Mouse (Mus musculus): ENCODE data around the gene Gm49325.

Gm49325 gene

DNA sequence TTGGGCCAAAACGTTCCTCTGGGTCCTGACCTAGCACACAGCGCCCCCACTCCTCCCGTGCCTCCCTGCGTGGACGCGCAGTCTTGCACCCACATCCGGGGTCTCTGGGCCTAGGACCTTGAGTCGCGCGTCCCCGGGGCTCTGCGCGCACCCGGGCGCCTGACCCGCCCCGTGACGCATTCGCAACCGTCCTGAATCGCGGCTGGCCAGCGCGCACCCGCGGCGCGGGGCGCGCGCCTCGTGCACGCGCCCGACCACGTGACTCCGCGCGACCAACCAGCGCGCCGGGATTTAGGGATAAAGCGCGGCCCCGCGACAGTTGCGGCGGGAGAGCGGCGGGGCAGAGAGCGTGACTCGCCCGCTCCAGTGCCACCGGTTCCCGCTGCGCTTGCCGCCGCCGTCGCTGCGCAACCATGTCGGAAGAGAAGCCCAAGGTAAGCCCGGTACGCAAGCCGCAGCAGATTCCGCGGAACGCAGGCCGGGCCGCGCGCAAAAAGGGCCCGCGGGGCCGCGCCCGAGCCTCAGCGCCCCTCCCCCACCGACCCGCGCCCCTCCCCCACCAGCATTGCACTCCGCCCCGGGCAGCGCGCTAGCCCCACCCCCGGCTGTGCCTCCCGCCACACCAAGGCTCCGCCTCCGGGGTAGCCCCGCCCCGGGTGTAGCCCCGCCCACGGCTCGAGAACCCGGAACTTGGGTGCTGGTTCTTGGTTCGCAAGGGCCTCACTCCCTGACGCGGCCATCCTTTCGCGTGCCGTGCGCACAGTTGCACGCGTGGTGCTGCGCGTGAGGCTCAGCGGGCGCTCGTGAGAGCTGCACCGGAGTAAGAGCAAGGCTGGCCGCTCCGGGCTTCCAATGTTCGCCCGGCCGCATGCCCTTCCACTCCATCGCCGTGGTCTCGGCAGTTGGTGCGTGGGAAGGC is at the start of gene Gm49325, which contains the start of gene Sumo3:
Gm49325 (plus strand) TSS at position 290 of the 919 bp plus-strand sequence.
Sumo3 (plus strand) TSS at position 190 of the 919 bp plus-strand sequence.
- DNase-seq (ENCODE audit: low spot score in 2 of 2) = peak; percentile 99

DNA sequence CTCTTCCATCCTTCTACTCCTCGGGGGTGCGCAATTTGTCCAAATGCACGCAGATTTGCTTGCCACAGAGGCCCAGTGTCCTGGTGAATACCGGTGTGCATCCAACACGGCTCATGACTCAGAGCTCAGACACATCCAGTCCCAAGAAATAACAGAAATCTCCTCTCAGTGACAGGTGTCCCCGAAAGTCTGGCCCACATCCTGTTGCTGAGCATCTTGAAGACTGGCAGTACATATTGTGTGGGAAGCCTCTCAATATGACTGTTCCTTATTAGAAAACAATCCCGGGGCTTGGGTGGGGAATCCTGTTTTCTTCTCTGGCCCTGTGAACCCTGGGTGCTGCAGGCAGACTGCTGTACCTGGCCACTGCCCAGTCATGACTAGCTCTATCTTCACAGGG is 49.4 kb upstream of the Gm49325 start:
- no peak for DNase-seq (ENCODE audit: low spot score in 2 of 2)

DNA sequence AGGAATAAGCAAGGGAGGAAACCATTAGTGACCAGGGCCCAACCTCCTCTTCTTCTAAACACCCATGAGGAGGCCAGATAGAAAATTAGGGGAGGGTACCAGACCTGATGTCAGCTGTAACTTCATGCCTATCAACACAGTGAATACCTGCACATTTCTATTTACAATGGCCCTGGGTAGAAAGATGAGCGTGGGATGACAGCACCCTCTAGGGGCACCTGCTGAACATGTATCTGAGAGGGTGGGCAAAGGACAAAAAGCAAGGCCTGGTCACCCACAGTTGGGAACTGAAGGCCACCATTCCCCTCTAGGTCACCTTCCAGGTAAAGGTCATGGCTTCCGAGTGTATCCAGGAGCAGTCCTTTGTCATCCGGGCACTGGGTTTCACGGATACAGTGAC is 48.4 kb upstream of the Gm49325 start:
- no peak for DNase-seq (ENCODE audit: low spot score in 2 of 2)

DNA sequence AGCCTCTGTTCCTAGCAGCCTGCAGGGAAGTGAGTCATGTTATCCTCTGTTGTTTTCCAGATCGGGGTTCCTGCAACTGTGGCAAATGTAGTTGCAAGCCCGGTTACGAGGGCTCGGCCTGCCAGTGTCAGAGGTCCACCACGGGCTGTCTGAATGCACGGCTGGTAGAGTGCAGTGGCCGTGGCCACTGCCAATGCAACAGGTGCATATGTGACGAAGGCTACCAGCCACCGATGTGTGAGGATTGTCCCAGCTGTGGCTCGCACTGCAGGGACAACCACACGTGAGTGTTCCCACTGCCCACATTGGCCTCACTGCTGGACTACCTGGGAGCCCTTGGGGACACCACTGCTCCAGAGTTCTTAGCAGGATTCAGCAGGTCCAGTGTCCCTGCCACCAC is 45.9 kb upstream of the Gm49325 start:
- no peak for DNase-seq (ENCODE audit: low spot score in 2 of 2)

DNA sequence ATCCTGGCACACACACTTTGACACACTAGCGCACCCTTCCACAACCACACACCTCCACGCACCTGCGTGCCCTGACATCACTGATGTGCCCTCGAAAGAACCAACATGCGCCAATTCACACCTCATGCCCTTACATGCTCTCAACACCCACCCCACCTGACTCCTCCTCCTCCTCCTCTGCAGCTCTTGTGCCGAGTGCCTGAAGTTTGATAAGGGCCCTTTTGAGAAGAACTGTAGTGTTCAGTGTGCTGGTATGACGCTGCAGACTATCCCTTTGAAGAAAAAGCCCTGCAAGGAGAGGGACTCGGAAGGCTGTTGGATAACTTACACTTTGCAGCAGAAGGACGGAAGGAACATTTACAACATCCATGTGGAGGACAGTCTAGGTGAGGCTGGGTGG is 45.2 kb upstream of the Gm49325 start:
- no peak for DNase-seq (ENCODE audit: low spot score in 2 of 2)

DNA sequence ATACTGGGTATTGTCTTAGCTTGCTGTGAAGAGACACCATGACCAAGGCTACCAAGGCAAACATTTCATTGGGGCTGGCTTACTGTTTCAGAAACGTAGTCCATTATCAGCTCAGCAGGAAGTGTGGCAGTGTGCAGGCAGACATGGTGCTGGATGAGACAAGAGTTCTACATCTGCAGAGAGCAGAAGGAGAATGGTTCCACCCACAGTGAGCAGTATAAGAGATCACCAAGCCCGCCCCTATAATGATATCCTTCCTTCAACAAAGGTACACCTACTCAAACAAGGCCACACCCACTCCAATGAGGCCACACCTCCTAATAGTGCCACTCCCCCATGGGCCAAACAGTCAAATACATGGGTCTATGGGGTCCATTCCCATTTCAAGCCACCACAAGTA is 44.5 kb upstream of the Gm49325 start:
- DNase-seq (ENCODE audit: low spot score in 2 of 2) = no peak

DNA sequence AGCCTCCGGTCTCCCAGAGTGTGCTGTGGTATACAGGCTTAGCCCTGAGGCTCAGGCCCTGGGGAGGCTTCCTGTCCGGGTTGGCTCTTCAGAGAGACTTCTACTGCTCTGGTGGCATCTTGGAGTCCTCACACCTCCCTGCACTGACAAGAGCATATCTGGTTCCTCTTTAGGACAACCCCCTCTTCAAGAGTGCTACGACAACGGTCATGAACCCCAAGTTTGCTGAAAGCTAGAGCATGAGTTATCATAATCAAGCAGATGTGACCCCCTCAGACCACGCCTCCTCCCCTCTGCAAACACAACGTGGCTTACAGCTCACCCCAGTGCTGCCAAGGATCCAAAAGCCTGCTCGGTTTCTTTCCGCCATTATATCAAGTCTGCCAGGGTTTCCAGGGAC is 41.0 kb upstream of the Gm49325 start:
- DNase-seq (ENCODE audit: low spot score in 2 of 2) = no peak

DNA sequence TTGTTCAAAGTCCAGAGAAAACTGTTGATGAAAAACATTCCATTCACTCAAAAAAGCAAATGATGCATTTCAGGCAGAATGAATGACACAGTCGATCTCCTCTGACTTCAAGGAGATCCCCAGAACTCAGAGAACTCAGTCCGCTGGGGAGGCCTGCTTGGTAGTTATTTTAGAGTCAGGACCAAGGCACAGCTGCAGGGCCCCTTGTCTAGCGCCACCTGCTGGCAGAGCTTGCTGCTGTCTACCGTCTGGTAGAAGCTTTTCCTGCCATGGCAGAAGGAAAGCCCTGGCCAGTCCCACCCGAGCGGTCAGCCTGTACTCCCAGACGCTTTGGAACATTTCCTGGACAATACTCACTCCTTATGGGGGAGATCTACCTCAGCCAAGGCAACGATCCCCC is 39.3 kb upstream of the Gm49325 start:
- DNase-seq (ENCODE audit: low spot score in 2 of 2) = peak; percentile 70 to 83

DNA sequence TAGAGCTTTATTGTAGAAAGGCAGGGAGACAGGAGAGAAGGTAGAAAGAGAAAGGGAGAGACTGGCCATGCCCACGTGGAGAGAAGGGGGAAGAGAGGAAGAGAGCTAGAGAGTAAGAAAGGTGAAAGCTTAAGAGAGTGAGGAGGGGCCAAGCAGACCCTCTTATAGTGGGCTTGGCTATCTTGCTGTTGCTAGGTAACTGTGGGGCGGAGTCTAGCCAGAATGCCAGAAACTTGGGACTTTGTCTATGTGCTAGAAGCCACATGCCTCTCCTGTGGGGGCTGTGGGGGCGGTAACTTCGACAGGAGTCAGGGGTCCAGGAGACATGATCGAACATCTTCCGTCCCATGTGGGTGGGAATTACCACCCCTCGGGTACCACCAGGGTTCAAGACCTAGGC is 36.5 kb upstream of the Gm49325 start:
- no peak for DNase-seq (ENCODE audit: low spot score in 2 of 2)

DNA sequence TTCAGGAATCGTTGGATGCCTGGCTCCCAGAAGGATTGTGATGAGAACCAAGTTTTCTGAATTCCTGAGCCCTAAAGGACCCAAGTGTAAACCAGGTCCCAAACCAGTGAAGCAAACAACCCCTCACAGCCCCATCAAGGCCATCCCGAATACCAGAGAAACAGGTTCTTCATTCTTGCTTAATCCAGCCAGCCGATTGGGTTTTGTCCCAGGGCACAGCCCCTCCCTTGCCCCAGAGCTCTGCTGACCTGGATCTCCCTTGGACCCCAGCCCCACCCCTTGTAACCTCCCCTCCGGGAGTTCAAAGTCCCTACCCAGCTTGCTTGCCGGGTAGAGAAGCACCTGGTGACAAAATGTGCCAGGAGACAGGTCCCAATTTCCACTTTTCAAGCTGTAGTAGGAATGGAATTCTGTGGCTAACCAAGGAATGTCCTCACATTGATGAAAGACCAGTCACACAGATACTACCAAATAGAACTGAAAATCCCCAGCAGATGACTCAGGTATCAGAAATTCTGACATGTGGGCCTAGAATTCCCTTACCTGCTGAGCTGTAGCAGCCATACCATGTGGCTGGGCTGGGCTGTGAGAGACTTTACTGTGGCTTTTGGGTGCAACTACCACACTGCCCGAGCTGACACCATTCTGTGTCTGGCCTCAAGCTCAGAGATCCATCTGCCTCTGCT is 35.9 kb upstream of the Gm49325 start:
- DNase-seq (ENCODE audit: low spot score in 2 of 2) = no peak

DNA sequence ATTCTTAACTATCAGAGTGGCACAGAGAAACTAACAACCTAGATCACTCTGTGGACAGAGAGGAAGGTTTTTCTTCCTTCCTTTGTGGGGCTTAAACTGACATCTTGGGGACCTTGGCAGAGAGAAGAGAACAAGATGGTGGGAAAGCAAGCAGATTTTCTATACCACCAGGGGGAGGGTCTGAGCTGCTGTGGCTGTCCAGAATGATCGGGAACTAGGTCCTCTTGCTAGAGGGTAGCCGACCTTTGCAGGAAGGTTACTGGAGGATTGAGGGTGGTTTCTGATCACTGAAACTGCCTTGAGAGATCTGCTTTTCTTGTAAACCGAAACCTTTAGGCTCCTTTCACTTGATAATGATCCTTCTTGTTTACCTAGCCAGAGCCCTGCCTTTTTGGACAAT is 33.8 kb upstream of the Gm49325 start:
- no peak for DNase-seq (ENCODE audit: low spot score in 2 of 2)

DNA sequence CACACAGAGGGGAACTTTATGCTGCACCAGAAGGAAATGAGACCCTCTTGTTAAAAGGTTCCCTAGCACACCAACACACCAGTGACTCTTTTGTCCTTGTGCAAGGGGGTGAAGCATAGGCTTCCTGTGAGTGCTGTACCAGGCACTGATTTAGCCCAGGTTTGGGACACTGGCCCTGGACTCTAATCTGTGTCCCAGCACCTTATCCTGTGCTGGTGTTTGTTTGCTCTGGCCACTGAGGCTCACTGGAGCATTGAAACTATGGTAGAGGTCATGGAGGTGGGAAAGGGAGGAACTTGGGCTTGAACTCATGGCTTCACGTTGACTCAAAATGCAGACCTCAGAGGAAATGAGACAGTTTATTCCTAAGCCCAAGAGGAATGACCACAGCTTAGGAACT is 32.8 kb upstream of the Gm49325 start:
- no peak for DNase-seq (ENCODE audit: low spot score in 2 of 2)

DNA sequence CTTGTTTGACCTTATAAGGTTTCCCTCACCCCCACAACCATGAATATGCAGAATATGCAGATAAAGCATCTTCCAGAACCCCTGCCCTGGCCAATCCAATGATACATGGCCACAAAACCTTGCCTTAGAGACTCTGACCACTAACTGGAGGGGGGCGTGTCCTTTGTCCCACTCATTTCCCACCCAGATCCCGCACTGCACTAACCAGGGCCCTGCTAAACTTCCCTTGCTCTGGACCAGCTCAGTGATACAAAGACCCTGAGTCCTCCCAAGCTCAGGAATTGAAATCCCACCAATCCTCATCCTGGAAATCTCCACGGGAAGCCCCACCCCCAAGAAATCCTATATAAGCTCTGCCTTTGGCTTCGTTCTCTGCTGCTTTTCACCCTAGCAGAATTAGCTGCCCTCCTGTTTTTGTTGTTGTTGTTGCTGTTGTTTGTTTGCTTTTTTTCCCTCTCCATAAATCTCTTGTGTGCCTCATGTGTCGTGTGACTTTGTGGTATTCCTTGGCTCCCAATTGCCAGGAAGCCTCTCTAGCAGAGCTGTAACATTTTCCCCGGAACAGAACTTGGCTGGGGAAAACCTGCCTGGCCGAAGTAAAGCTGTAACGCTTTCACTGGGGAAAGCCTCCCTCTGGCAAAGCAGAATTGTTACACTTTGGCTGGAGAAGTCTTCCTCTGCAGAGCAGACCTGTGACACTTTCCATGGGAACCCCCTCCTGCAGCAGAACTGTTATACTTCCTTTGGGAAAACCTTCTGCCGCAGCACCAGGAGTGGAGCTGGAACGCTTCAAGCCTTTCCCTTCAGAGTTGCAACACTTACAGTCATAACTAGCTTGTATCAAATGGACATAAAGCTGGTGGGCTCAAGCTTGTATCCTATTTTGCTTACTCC is 25.7 kb upstream of the Gm49325 start:
- DNase-seq (ENCODE audit: low spot score in 2 of 2) = no peak

DNA sequence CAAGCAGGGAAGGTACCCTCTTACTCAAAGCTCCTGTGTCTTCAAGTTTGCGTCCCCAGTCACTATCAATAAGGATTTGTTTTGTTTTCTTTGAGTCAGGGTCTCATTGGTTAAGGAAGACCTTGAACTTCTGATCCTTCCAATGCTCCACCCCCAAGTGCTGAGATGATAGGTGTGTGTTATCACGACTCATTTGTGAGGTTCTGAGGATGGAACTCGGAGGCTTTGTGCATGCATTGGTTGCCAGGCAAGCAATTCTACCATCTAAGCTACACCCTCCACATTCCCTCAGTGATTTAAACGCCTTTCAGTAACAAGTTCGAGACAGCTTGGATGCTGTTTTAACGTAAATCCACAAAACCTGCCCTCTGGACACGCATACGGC is 25.0 kb upstream of the Gm49325 start:
- DNase-seq (ENCODE audit: low spot score in 2 of 2) = no peak

DNA sequence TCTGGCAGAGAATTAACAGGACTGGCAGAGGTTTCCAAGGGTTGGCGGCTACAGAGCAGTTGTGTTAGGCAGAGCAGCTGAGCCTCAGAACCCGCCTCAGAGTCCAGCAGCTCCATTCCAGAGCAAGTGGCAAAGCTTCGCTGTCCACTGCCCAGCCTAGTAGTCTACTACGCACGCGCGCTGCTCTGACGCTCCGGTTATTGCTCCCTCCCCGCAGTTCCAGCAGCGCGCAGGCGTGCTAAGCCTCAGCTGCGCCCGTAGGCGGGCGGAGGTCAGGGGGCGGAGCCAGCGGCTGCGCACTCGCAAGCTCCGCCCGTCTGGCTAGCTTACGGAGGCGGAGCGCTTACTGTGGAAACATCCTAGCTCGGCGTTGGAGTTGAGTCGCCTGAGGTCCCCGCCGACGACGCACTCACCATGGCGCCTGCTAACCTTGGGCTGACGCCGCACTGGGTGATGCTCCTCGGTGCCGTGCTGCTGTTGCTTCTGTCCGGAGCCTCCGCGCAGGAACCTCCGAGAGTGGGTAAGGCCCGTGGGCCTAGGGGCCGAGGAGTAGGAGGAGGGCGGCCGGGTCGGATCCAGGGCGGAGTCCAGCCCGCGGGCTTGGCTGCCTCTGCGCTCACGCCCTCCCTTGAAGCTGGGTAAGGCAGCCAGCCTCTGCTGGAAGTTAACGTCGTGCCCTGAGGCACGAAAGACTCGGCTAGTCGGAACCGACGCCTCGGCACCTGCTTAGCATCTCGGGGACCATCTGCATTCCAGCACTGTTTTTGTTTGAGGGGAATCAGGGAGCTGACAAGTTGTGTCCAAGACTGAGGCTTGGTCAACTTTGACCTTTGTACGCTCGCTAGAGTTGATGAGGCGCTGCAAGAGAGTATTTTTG is 24.4 kb upstream of the Gm49325 start, which contains the start of gene Pttg1ip:
Pttg1ip (plus strand) TSS at position 313 of the 877 bp plus-strand sequence.
- DNase-seq (ENCODE audit: low spot score in 2 of 2) = peak; percentile 88 to 94

DNA sequence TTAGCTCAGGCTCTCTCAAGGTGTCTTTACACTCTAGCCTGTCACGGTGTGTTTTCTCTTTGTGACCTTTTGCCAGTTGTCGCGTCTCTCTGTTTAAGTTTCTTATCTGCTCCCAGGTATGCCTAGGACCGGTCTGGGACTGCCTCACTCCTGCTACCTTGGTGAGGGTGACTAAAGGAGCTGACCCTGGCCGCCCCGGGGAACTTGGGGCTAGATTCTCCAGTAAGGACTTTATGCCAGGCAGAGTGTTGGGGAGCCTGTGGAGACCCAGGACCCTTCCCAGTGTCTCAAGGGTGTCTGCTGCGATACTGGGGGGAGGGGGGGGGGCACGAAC is 23.7 kb upstream of the Gm49325 start:
- no peak for DNase-seq (ENCODE audit: low spot score in 2 of 2)

DNA sequence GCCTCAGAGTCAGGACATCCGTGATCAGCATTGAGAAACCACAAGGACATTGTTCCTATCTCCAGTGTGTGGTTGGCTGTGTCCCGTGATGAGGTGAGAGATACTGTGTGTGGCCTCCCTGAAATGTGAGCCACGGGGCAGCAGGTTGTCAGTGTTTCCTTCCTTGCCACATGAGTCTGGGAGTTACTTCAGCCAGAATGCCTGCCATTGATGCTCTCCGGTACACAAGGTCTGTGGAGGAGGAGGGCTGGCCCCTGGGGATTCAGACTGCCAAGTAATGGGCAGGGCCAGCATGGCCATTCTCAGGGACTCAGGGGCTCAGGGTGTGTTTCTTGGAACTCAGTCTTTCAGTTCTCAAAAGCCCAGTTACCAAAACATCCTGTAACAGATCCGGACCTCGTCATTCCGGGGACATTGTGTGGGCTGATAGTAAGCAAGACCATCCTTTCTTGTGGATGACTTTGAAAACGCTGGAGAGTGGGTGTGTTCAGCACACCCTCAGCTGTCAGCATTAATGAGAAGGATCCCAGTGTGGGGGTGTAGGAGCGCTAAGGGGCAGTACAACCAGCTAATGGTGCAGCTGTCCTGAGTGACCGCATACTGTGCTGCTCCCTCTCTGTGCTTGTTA is 22.1 kb upstream of the Gm49325 start:
- no peak for DNase-seq (ENCODE audit: low spot score in 2 of 2)

DNA sequence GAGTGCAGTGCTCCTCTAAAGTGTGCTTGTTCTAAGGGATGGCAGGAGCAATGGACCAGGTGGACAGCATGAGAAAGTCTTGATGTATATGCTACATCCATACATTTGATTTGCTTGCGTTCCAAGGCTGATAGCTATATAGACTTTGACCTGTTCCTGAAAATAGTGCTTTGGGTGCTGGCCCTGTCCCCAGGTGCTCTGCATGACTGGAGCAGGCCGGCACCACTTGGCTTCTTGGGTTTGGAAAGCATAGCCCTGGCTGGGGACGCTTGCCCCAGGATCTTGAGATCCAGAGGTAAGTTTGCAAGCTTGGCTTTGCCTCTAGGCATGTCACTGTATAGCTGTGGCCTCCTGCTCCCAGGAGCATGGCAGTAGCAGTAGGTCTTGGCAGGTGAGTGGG is 19.4 kb upstream of the Gm49325 start:
- no peak for DNase-seq (ENCODE audit: low spot score in 2 of 2)

DNA sequence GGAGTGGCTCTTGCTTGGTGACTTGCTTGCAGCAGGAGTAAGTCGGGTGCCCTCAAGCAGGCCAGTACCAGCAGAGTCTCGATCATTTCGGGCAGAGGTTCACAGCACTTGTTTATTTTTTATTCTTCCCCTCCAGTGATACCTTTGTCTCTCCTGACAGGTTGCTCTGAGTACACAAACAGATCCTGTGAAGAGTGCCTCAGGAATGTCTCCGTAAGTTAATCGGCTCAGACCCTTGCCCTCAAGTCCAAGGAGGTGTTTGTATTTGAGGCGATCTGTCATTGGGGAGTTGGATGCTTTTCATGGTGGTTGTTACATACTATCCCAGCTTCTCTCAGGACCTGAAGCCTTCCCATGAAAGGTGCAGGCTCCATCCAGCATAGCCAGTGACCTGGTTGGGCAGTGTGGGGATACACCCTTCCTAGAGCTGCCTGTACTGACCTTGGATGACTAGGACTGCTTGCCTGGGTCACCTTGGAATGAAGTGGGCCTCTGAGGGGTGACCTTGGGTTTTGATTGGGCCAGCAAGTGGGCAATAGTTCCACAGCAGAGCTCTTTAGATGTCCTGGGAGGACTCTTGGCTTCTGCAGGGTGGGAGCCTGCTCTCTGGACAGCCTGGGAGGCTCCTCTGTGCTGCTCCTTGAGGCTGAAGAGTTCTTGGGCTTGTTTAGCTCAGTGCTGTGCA is 18.8 kb upstream of the Gm49325 start:
- no peak for DNase-seq (ENCODE audit: low spot score in 2 of 2)

DNA sequence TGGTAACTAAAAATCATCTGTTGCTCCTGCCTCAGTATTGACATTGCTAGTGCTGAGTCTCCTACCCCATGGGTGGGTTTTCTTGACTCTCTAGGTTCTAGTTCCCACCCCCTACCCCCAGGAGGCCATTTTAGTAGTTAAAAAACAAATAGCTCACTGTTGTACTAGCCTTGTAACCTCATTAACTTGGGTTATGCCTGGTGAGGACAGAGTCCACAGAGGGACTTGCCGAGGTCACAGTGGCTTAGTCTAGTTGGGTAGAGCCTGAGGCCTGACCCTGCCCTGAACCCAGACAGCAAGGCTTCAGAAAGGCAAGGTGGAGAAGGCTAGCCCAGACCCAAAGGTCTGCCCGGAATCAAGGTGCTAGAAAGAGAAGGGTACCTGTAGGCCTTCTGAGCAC is 18.0 kb upstream of the Gm49325 start:
- DNase-seq (ENCODE audit: low spot score in 2 of 2) = no peak

Measured in urinary bladder, postnatal 36 days (tissue).